Mouse (Mus musculus): ENCODE results near the gene Tmem163. TPM values are rescaled to one million over a fixed set of nuclear protein-coding genes. Genes with fewer than 3 reads are reported as not detected.

Tmem163 gene
- total and polyA plus RNA-seq, 3 experiments = not detected

- no peak for DNase-seq (ENCODE audit: low read depth, low spot score)
- H3K4me1 ChIP-seq (ENCODE audit: control insufficient read depth in 1 of 2, insufficient read depth in 2 of 2, low read length in 2 of 2) = no peaks in the 10 kb centered on the region
- no peaks in the 10 kb centered on the region for H3K79me2 ChIP-seq (ENCODE audit: control insufficient read depth, insufficient read depth, low read length, poor library complexity)
- no peaks in the 10 kb centered on the region; a peak in 1 of 4 replicates for H3K27me3 ChIP-seq (ENCODE audit: control insufficient read depth in 1 of 2, insufficient read depth in 2 of 2, low read length in 2 of 2)
- H3K9me3 ChIP-seq (replicated peaks; ENCODE audit: insufficient read depth, low read length) = no peaks in the 10 kb centered on the region
- no peak overlapping the region for H3K4me3 ChIP-seq (ENCODE audit: control insufficient read depth in 1 of 2, insufficient read depth in 1 of 2, low read depth in 2 of 2, low read length in 2 of 2)
- no peak overlapping the region for H3K27ac ChIP-seq (ENCODE audit: control insufficient read depth, low read depth, low read length)
- TF ChIP-seq EP300 (IDR thresholded peaks at IDR 0.05; ENCODE audit: low read depth in 1 of 2, low read length in 2 of 2) (no peak), NRF1 (IDR thresholded peaks at IDR 0.05; ENCODE audit: insufficient read depth, low read depth, low read length, poor library complexity, severe bottlenecking) (no peak), TBP (IDR thresholded peaks at IDR 0.05; ENCODE audit: low read depth, low read length) (no peak), NELFE (IDR thresholded peaks at IDR 0.05; ENCODE audit: low read depth, low read length) (no peak), MEF2A (IDR thresholded peaks at IDR 0.05; ENCODE audit: extremely low read depth, insufficient replicate concordance, low read depth, low read length, poor library complexity, severe bottlenecking) (no peak), MYB (IDR thresholded peaks at IDR 0.05; ENCODE audit: low read depth, low read length) (no peak), TAL1 (IDR thresholded peaks at IDR 0.05; ENCODE audit: low read length) (no peak), MAX (IDR thresholded peaks at IDR 0.05; ENCODE audit: low read length) (no peak), ETS1 (IDR thresholded peaks at IDR 0.05; ENCODE audit: low read depth, low read length) (no peak), ZC3H11A (IDR thresholded peaks at IDR 0.05; ENCODE audit: low read depth, low read length) (no peak), USF1 (IDR thresholded peaks at IDR 0.05; ENCODE audit: low read depth, low read length) (no peak), ZMIZ1 (IDR thresholded peaks at IDR 0.05; ENCODE audit: low read depth, low read length) (no peak), BHLHE40 (IDR thresholded peaks at IDR 0.05; ENCODE audit: borderline replicate concordance, low read depth, low read length) (no peak), MYC (IDR thresholded peaks at IDR 0.05; ENCODE audit: low read depth, low read length) (no peak), JUND (IDR thresholded peaks at IDR 0.05; ENCODE audit: low read depth, low read length) (no peak), CTCF (IDR thresholded peaks at IDR 0.05 in 2 of 3, conservative IDR thresholded peaks at IDR 0.05 in 1 of 3; ENCODE audit: control insufficient read depth in 1 of 3, insufficient read depth in 1 of 3, low read depth in 2 of 3, low read length in 3 of 3, poor library complexity in 1 of 3, severe bottlenecking in 1 of 3) (no peak), TCF12 (IDR thresholded peaks at IDR 0.05; ENCODE audit: low read depth, low read length) (no peak), GATA1 (IDR thresholded peaks at IDR 0.05; ENCODE audit: low read depth, low read length) (no peak)
- H3K36me3 ChIP-seq (ENCODE audit: control insufficient read depth in 1 of 2, insufficient read depth in 2 of 2, low read length in 2 of 2) = no peaks in the 10 kb centered on the region
- H3K9ac ChIP-seq (ENCODE audit: control insufficient read depth, low read depth, low read length, poor library complexity, severe bottlenecking) = no peak overlapping the region
Measured at GRCm38 (mm10) chr1:127608326-127608725, 71.0 kb downstream of the Tmem163 start.

GRCm38 (mm10) chr1:127603697-127604631, 75.4 kb downstream of the Tmem163 start:
- H3K79me2 ChIP-seq (ENCODE audit: control insufficient read depth, insufficient read depth, low read length, poor library complexity) = no peaks in the 10 kb centered on the region
- no peak overlapping the region for H3K9ac ChIP-seq (ENCODE audit: control insufficient read depth, low read depth, low read length, poor library complexity, severe bottlenecking)
- no peaks in the 10 kb centered on the region for H3K4me1 ChIP-seq (ENCODE audit: control insufficient read depth in 1 of 2, insufficient read depth in 2 of 2, low read length in 2 of 2)
- no peaks in the 10 kb centered on the region for H3K36me3 ChIP-seq (ENCODE audit: control insufficient read depth in 1 of 2, insufficient read depth in 2 of 2, low read length in 2 of 2)
- no peaks in the 10 kb centered on the region; a peak in 1 of 4 replicates for H3K27me3 ChIP-seq (ENCODE audit: control insufficient read depth in 1 of 2, insufficient read depth in 2 of 2, low read length in 2 of 2)
- no peaks in the 10 kb centered on the region for H3K9me3 ChIP-seq (replicated peaks; ENCODE audit: insufficient read depth, low read length)
- H3K4me3 ChIP-seq (ENCODE audit: control insufficient read depth in 1 of 2, insufficient read depth in 1 of 2, low read depth in 2 of 2, low read length in 2 of 2) = no peak overlapping the region
- no peak overlapping the region for H3K27ac ChIP-seq (ENCODE audit: control insufficient read depth, low read depth, low read length)
- DNase-seq (ENCODE audit: low read depth, low spot score) = no peak
- TF ChIP-seq NRF1 (IDR thresholded peaks at IDR 0.05; ENCODE audit: insufficient read depth, low read depth, low read length, poor library complexity, severe bottlenecking) (no peak), EP300 (IDR thresholded peaks at IDR 0.05; ENCODE audit: low read depth in 1 of 2, low read length in 2 of 2) (no peak), MYB (IDR thresholded peaks at IDR 0.05; ENCODE audit: low read depth, low read length) (no peak), MXI1 (IDR thresholded peaks at IDR 0.05; ENCODE audit: low read depth, low read length) (no peak), USF2 (IDR thresholded peaks at IDR 0.05; ENCODE audit: borderline replicate concordance in 1 of 2, insufficient read depth in 1 of 2, low read depth in 1 of 2, low read length in 2 of 2) (no peak), UBTF (IDR thresholded peaks at IDR 0.05; ENCODE audit: borderline replicate concordance, insufficient read depth, low read depth, low read length) (no peak), USF1 (IDR thresholded peaks at IDR 0.05; ENCODE audit: low read depth, low read length) (no peak), TCF12 (IDR thresholded peaks at IDR 0.05; ENCODE audit: low read depth, low read length) (no peak), SMC3 (IDR thresholded peaks at IDR 0.05; ENCODE audit: low read depth, low read length) (no peak), JUND (IDR thresholded peaks at IDR 0.05; ENCODE audit: low read depth, low read length) (no peak), POLR2AphosphoS2 (IDR thresholded peaks at IDR 0.05; ENCODE audit: low read length) (no peak), ETS1 (IDR thresholded peaks at IDR 0.05; ENCODE audit: low read depth, low read length) (no peak), HCFC1 (IDR thresholded peaks at IDR 0.05; ENCODE audit: low read depth, low read length) (no peak), ZNF384 (IDR thresholded peaks at IDR 0.05; ENCODE audit: low read depth, low read length) (no peak), RAD21 (IDR thresholded peaks at IDR 0.05; ENCODE audit: low read depth, low read length) (no peak), CTCF (IDR thresholded peaks at IDR 0.05 in 2 of 3, conservative IDR thresholded peaks at IDR 0.05 in 1 of 3; ENCODE audit: control insufficient read depth in 1 of 3, insufficient read depth in 1 of 3, low read depth in 2 of 3, low read length in 3 of 3, poor library complexity in 1 of 3, severe bottlenecking in 1 of 3) (no peak), CHD1 (IDR thresholded peaks at IDR 0.05; ENCODE audit: low read depth, low read length) (no peak)
